Mouse (Mus musculus): Measurements from ENCODE around the gene Stk32c.
A peak's percentile ranks its signal among the peaks of the same experiment; 100 is the strongest.

The Stk32c gene

GRCm38 (mm10) chr7:139136906-139137491 is 76.1 kb downstream of the Stk32c start:
- no peak for DNase-seq

DNA sequence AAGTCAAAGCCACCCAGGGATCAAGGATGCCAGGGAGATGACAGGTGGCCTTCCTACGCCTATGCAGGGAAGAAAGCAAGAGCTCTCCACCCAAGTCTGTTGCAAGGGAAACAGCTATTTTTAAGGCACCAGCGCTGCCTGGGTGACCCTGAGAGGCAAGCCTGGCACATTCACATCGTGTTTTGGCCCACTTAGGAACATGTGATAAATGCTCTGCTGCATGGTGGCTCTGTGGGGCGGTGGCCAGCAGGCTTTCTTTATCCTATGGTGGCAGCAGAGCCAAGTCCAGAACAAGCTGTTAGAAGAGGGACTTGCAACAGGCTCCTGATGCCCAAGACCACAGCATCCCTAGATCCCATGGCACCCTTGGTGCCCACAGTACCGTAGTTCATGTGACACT is 77.9 kb downstream of the Stk32c start:
- DNase-seq, result no peak

DNA sequence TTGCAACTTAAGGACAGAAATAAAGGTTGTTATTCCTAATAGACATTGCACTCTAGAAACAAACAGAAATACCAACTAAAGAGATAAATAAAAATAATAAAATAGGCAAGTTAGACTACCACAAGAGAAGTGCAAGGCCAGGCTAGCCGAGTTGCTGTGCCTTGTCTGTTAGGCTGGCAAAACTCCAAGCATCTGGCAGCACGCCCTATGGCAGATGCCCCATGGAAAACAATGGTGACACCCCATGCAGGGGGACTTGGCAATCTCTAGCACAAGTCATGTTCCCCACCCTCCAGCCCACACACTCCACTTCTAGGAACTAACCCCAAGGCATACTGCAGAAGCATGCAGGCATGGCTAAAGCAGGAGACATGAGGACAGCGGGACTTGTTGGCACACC is 79.7 kb downstream of the Stk32c start:
- DNase-seq, result peak; percentile 52

GRCm38 (mm10) chr7:139131538-139131937 is 81.6 kb downstream of the Stk32c start:
- DNase-seq, result peak; percentile 14

- no peak for DNase-seq
Observed at GRCm38 (mm10) chr7:139130361-139130760, 82.7 kb downstream of the Stk32c start.

- no peak for DNase-seq
Observed at GRCm38 (mm10) chr7:139128994-139129393, 84.1 kb downstream of the Stk32c start.

DNA sequence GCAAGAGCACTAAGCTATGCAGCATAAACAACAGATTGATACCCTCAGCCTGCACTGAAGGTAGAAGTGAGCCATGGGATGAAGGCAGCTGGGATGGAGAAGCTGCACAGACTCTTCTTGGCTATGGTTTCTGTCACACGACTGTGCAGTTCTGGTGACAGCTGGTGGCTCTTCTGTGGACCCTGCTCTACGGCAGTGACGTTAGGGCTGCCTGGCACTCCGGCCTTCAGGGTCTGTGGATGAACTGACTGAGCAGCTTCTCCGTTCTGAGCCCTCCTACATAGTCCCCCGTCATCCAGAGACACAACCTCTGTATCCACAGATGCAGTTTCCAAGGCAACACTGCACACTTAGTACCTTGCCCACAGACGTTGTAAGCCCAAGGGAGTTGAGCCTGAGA is 86.6 kb downstream of the Stk32c start:
- DNase-seq, result no peak

- DNase-seq, result no peak
Observed at GRCm38 (mm10) chr7:139125881-139126280, 87.2 kb downstream of the Stk32c start.

DNA sequence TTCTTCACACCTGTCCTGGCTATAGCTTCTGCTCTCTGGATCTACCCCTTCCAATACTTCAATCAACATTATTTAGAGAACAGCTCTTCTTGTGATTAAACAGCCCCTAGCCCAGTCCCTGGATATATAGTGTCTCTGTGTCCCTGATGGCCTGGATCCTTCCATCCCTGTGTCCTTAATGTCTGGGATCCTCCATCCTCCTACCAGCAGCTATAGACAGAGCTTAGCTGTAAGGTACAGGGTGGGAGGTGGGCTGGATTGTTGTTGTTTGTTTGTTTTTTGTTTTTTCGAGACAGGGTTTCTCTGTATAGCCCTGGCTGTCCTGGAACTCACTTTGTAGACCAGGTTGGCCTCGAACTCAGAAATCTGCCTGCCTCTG is 93.3 kb downstream of the Stk32c start:
- DNase-seq, result no peak

DNA sequence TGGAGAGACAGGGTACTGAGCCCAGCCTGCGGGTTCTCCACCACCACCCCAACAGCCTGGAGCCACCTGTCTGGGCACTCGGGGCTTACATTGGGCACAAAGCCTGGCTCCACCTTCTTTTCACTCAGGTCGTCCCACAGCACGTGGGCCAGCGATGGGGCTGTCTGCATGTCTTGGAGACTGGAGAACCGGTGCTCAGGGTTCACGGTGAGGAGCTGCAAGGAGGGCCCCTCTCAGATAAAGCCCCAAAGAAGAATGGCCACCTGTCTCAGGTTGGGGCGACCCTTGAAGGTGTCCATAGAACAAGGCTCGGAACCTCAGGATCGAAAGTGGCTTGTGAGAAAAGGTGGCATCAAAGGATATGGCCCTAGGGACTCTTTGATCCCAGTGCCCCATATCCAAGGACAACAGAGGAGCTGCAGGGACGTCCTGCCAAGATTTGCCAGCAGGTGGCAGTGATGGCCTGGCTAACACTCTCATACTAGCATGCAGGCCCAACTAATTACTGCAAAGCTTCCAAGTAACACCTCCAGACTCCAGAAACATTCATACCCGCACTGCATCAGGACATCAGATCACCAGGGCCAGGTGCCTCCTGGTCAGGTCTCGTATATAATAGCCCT is 93.8 kb downstream of the Stk32c start:
- DNase-seq, result peak; percentile 88

DNA sequence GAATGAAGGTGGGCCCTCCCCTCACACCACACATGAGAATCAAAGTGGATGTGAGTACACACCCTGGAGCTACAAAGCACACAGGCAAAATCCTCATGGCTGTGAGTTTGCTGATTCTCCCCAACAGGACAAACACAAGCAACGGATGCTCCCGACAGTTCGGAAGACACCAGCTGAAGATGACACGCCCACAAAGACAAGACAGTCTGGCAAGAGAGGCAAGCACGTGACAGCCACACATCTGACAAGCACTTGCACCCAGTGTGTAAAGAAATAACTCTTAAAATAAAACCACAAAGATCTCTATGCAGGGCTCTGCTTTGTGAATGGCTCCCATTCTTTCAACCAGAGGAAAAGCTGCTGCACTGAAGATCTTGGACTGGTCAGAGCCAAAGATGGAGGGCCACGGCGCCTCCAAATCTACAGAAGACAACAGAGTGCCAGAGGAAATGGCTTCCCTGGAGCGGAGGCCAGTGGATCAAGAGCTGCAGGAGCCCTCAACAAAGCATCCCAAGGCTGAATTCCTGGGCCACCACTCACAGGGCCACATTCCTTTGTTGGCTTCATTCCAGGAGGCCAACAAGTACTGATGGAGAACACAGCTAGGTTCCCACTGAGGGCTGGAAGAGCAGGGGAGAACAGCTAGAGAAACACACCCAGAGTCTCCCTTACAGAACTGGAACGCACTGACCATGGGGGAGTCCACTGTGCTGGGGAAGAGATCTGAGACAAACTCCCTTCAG is 105.0 kb downstream of the Stk32c start:
- peak; percentile 23 for DNase-seq

GRCm38 (mm10) chr7:139105705-139106104 is 107.4 kb downstream of the Stk32c start:
- DNase-seq, result no peak

DNA sequence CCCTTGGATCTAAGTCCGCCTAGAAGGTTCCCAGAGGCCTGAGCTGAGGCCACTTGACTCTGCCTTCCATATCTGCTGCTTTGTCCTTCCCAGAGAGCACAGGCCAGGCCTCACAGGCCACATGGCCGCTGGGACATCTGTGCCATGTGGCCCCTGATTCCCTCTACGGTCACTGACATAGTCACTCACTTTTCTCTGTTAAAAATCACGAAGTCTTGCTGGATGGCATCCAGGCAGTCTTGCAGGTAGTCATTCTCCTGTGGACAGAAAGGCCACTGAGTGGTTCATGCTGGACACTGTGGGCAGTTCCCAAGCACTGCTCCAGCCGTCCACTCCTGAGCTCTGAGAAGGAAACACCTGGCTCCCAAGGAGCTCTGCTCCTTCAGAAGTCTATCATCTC is 108.0 kb downstream of the Stk32c start:
- no peak for DNase-seq

- DNase-seq, result no peak
Observed at GRCm38 (mm10) chr7:139103960-139104381, 109.1 kb downstream of the Stk32c start.

GRCm38 (mm10) chr7:139101826-139102225 is 111.3 kb downstream of the Stk32c start:
- DNase-seq, result no peak

- no peak for DNase-seq
Observed at GRCm38 (mm10) chr7:139101286-139101804, 111.8 kb downstream of the Stk32c start.

GRCm38 (mm10) chr7:139100531-139101095 is 112.5 kb downstream of the Stk32c start:
- no peak for DNase-seq

DNA sequence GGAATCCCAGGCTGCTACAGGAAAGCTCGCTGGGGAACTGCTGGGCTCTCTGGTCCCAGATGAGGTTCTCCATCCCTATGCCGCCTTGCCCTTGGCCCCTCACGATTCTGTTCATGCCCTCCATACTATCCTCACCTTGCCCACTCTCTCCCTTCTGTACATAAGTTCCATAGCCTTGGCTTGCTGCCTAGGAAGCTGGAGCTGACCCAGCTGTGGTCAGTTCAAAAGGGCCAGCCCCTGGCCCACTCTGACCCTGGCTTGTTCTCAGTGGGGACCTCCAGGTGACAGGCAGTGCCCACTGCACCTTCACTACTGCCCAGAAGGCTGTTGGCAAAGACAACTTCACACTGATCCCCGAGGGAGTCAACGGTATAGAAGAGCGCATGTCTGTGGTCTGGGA is 116.7 kb downstream of the Stk32c start:
- DNase-seq, result no peak

GRCm38 (mm10) chr7:139095282-139095681 is 117.8 kb downstream of the Stk32c start:
- DNase-seq, result no peak

DNA sequence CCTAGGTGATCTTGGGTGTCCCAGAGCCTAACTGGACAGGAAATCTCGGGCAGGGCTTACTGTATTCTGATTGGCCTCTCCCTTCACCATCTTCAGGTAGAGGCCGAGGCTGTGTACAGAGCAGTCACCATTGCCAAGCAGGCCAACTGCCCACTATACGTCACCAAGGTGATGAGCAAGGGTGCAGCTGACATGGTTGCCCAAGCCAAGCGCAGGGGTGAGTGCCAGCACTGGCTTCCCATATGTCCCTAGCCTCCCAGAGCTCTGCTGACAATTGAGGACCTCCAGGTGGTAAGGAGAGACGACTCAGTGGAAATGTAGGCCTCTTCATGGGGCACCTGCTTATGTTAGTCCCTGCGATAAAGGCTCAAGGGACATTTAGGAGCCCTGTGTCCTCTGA is 118.3 kb downstream of the Stk32c start:
- DNase-seq, result no peak

DNA sequence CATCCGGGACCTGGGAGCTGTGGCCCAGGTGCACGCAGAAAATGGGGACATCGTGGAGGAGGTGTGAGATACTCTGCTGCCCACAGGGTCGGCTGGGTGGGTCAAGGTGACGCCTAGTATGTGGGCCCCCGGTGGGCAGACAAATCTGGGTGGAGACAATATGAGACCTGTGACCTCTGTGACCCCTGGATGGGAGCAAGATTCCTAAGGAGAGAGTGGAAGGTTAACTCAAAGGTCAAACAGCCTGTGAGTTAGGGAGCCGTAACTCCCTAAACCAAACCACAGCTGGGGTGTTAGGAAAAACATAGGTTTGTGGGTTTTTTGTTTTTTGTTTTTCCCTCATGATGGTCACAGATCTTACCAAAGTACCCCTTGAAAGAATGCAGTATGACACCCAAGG is 119.3 kb downstream of the Stk32c start:
- no peak for DNase-seq

DNA sequence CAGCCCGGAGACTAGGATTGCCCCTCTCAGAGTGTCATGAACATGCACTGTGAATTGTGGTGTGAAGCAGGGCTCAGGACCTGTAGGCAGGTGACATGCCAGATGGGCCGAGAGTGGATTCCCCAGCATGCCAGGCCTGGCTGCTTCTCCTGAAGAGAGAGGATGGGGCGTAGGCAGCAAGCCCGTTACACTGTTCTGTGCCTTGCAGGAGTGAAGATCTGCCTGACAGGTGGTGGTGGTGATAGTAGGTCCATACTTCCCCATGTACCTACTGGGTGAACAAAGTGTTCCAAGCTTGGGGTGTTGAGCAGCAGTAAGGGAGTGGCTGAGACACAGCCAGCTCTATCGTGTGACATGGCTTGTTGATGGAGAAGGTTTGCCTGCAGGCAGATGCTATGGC is 120.0 kb downstream of the Stk32c start:
- DNase-seq, result no peak

GRCm38 (mm10) chr7:139092676-139093075 is 120.4 kb downstream of the Stk32c start:
- DNase-seq, result no peak

GRCm38 (mm10) chr7:139091681-139092080 is 121.4 kb downstream of the Stk32c start:
- DNase-seq, result no peak

All from lung, postnatal 36 days (tissue).